Mouse (Mus musculus) heart, adult 11 months (tissue): ENCODE measurements around the gene Pkn1.

Experiments used
- DNase-seq: peaks from one replicate; pipeline ENCODE4 v3.0.0; 2022

Gene Pkn1

GRCm38 (mm10) chr8:83698661-83699453, at the start of gene Pkn1:
Pkn1 (minus strand) TSS chr8:83699179.
- peak; percentile 99 for DNase-seq

- DNase-seq: peak; percentile 99
These were observed 49.7 kb upstream of the Pkn1 start for GRCm38 (mm10) chr8:83748708-83749107.

DNA sequence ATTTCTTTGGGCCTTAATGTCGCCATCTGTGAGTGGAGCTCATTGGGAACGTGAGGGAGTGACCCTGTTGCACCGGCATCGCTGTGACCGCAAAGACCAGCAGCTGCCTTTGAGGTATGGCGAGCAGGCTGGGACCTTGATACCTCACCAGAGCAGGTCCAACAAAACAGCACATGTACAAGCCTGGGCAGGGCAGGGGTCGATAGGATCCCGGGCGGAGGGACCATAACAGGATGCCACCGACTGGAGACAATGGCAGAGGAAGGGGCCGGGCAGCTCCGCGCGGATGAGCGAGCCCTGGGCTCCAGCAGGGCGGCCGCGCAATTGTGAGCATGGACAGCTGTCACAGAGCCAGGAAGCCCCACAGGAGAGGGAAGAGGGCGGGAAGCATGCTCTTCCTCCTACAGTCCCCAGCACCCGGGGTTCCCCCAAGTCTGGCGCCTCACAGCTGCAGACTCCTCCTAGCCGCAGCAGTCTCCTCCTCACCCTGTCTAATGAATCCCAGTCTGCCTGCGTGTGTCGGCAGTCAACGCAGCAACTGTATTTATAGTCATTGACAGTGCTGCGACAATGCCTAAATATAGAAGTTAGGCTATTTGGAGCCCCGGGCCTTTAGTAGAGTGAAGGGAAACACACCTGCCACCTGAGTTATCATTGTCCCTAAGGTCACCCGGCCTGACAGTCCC, 48.8 kb upstream of the Pkn1 start:
- DNase-seq: peak; percentile 99

- DNase-seq: no peak
These were observed 45.1 kb upstream of the Pkn1 start for GRCm38 (mm10) chr8:83744070-83744469.

DNA sequence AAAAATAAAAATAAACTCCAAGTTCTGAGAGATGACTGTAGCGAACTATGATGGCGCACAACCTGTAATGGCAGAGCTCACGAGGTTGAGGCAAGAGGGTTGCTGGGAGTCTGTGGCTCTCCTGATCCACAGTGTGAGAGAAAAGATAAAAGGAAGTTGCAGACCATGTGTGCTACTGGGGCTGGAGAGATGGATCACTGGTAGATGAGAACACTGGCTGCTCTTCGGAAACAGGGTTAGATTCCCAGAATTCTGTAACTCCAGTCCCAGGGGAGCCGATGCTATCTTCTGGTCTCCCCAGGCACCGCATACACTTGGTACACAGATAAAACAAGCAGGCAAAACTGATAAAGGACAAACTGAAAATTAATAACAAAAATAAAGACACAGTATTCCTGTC, 44.0 kb upstream of the Pkn1 start:
- DNase-seq: peak; percentile 90

GRCm38 (mm10) chr8:83741849-83742655, 43.1 kb upstream of the Pkn1 start:
- DNase-seq: peak; percentile 96

DNA sequence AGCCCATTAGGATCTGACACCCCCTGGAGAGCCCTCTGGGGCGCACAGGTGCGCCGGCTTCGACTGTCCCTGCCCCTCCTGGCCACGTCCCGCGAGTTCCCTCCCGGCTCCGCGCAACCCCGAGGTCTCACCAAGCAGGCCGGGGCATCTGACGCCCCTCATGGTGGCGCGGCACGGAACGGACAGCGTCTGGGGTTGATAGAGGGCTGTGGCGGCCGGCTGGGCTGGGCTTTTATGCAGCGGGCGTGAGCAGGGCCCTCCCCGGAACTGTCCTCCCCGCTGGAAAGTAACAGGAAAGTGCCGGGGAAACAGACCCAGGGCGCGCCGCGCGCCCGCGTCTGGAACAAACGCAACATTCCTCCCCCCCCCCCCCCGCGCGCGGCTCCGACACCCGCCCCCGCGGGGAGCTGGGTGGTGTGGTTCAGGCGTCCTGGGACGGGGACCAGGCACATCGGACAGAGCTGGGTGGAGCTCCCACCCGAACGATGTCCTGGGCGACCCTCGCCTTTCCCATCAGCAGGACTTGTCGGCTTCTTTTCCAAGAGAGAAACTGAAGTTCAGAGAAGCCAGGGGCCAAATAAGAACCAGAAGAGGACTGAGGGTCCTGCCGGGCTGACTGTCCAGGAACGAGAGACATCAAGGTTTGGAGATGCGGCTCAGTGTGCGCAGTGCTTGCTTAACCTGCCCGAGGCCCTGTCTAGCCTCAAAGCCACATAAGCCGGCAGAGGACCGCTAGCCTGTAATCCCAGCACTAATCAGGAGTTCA, 42.2 kb upstream of the Pkn1 start, which contains the start of gene Adgre5:
Adgre5 (minus strand) TSS at position 351 of the 766 bp plus-strand sequence.
- DNase-seq: peak; percentile 99

GRCm38 (mm10) chr8:83740586-83740975, 41.6 kb upstream of the Pkn1 start:
- DNase-seq: no peak

- DNase-seq: peak; percentile 96
These were observed 40.9 kb upstream of the Pkn1 start for GRCm38 (mm10) chr8:83739711-83740468.

- DNase-seq: peak; percentile 98
These were observed 40.2 kb upstream of the Pkn1 start for GRCm38 (mm10) chr8:83738949-83739710.

- peak; percentile 99 for DNase-seq
These were observed 39.0 kb upstream of the Pkn1 start for GRCm38 (mm10) chr8:83737852-83738562.

DNA sequence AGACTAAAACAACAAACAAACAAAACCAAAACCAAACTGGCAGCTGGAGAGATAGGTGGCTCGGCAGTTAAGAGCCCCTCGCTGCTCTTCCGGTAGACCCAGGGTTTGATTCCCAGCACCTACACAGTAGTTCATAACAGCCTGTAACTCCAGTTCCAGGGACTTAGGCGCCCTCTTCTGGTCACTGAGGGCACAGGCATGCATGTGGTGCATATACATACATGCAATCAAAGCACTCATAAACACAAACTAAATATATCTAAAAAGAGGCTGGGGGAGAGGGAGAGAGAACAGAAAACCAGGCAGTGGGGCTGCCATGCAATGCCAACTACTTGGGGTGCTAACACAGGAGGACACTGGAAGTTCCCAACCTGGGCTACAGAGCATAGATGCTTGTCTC, 38.4 kb upstream of the Pkn1 start:
- DNase-seq: peak; percentile 91

DNA sequence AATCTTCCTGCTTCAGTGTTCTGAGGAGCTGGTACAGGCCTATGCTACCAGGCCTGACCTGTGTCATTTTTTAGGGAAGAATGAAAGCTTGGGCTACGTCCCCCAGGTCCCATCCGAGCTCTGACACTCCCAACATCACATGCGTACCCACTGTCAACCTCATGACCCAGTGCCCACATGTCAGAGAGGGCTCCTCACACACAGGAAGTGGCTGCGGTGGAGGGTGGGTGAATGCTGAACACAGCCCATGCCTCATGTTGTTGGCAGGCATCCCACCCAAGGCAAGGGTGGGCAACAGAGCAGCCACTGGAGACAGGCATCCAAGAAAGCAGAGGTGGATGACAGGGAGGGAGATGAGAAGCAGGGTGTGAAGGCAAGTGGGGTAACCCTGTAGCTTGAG, 37.7 kb upstream of the Pkn1 start:
- DNase-seq: peak; percentile 97

- no peak for DNase-seq
These were observed 33.9 kb upstream of the Pkn1 start for GRCm38 (mm10) chr8:83732919-83733318.

DNA sequence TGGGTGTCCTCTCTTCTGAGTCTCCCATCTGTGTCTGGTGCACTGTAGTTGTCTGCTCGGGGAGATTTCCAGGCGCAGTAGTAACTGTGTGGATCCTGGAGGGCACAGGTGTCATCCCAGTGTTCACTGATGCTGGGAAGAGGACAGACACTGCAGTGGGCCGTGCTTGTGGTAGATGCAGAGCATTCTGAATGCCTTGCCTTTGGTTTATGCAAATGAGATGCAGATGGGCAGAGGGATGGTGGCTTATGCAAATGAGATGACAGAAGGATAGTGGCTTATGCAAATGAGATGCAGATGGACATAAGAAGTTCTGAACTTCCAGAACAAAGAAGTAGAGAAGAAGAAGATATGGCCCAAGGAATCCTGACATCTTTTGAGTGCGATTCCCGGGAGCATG, 32.9 kb upstream of the Pkn1 start:
- DNase-seq: no peak

GRCm38 (mm10) chr8:83729009-83729807, 30.2 kb upstream of the Pkn1 start:
- DNase-seq: no peak

DNA sequence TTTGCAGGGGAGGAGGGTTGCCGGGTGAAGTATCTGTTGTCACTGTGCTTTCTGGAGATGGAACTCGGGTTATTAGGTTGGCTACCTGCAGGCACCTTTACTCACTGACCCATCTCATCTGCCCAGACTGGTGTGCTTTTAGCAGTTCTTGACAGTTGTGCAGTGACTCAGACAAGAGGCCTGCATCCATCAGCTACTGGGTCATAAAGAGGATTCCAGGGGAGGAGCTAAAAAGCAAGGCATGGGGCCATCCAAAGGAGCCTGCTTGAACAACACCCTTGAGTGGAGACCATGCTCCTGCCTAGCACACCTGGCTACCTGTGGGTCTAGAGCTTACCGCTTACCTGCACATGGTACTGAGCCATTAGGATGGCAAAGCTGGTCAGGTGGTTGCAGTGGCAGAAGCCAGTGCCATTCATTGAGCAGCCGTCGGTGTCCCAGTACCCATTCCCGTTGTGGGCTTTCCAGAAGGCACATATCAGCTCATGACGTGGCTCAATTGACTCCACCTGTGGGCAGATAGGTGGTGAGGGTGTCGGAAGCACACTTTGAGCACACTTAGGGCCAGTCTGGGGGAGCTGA, 26.6 kb upstream of the Pkn1 start:
- peak; percentile 92 for DNase-seq

- DNase-seq: peak; percentile 98
These were observed 25.9 kb upstream of the Pkn1 start for GRCm38 (mm10) chr8:83724697-83725482.
